Mouse (Mus musculus) C2C12 (cell line): ENCODE results near the gene Gm4559.
"Not testable (repeated sequence)": the region's sequence is repeated elsewhere in the genome, so short reads cannot be mapped to it uniquely, and the experiment has no call there.

Experiments used
- CEBPB ChIP-seq: IDR thresholded peaks from one replicate; pipeline ENCODE4 v1.6.1; 2011; ENCODE audit warnings: low read depth, mild to moderate bottlenecking, control low read depth, moderate library complexity
- CTCF ChIP-seq: IDR thresholded peaks from one replicate; pipeline ENCODE4 v1.5.1; 2011; ENCODE audit not compliant: control insufficient read depth, insufficient read depth, insufficient read length
- MAX ChIP-seq: IDR thresholded peaks from one replicate; pipeline ENCODE4 v1.6.1; 2011; ENCODE audit warnings: mild to moderate bottlenecking, control low read depth
- USF1 ChIP-seq: IDR thresholded peaks from one replicate; pipeline ENCODE4 v1.6.1; 2011; ENCODE audit warnings: low read depth, mild to moderate bottlenecking, control low read depth, moderate library complexity

- TF ChIP-seq CTCF, MAX, CEBPB, USF1: not testable (repeated sequence)
These were observed 21.9 kb upstream of the Gm4559 start for GRCm38 (mm10) chr7:142296108-142296507.
